Mouse (Mus musculus): ENCODE results near the gene Cmklr1. TPM values are rescaled to one million over a fixed set of nuclear protein-coding genes. Genes with fewer than 3 reads are reported as not detected.

Cmklr1 gene
- total and polyA plus RNA-seq, 2 experiments from 2014 or later, result 2.0 to 4.8 TPM

GRCm38 (mm10) chr5:113634887-113635610, 15.2 kb downstream of the Cmklr1 start:
- no peak for ATAC-seq (ENCODE audit: insufficient read depth, low read depth)
- H3K27me3 ChIP-seq (ENCODE audit: control insufficient read depth, insufficient read depth, low read length), result 0 out of 2 replicates have a peak, but pooled peaks cover 5% of the 10 kb centered on the region
- H3K9me3 ChIP-seq (replicated peaks; ENCODE audit: control insufficient read depth, low read length), result no peaks in the 10 kb centered on the region
- H3K9ac ChIP-seq (replicated peaks; ENCODE audit: low read depth, low read length), result no peak overlapping the region
- no peaks in the 10 kb centered on the region for H3K36me3 ChIP-seq (replicated peaks; ENCODE audit: control insufficient read depth, insufficient read depth, low read length)
- H3K4me3 ChIP-seq (ENCODE audit: low read depth, low read length), result no peak overlapping the region
- no peak overlapping the region for H3K27ac ChIP-seq (ENCODE audit: low read depth)
- no peak for TF ChIP-seq EP300 (IDR thresholded peaks at IDR 0.05; ENCODE audit: low read depth)
- no peak for TF ChIP-seq CTCF (IDR thresholded peaks at IDR 0.05; ENCODE audit: low read depth)
- H3K4me2 ChIP-seq (ENCODE audit: low read depth, low read length), result no peak overlapping the region
- DNase-seq (ENCODE audit: low spot score), result no peak
- H3K4me1 ChIP-seq (ENCODE audit: control insufficient read depth, insufficient read depth), result peaks cover 20% of the 10 kb centered on the region; the same call in 1 of the 2 replicates
- WGBS, result 59% methylated on average over 7 of the region's 7 CpGs

GRCm38 (mm10) chr5:113634024-113634651, 16.1 kb downstream of the Cmklr1 start:
- WGBS, result 48% methylated on average over 13 of the region's 13 CpGs
- Histone ChIP-seq H3K4me1 (ENCODE audit: control insufficient read depth, insufficient read depth) (peaks cover 20% of the 10 kb centered on the region; the same call in 1 of the 2 replicates), H3K36me3 (replicated peaks; ENCODE audit: control insufficient read depth, insufficient read depth, low read length) (no peaks in the 10 kb centered on the region), H3K27me3 (ENCODE audit: control insufficient read depth, insufficient read depth, low read length) (0 out of 2 replicates have a peak, but pooled peaks cover 5% of the 10 kb centered on the region), H3K4me3 (ENCODE audit: low read depth, low read length) (no peak overlapping the region), H3K27ac (ENCODE audit: low read depth) (0 out of 2 replicates have a peak overlapping the region, but pooled peaks have one; percentile 15), H3K4me2 (ENCODE audit: low read depth, low read length) (no peak overlapping the region), H3K9me3 (replicated peaks; ENCODE audit: control insufficient read depth, low read length) (no peaks in the 10 kb centered on the region), H3K9ac (replicated peaks; ENCODE audit: low read depth, low read length) (no peak overlapping the region)
- DNase-seq (ENCODE audit: low spot score) (no peak), ATAC-seq (ENCODE audit: insufficient read depth, low read depth) (peak; percentile 61)
- TF ChIP-seq EP300 (IDR thresholded peaks at IDR 0.05; ENCODE audit: low read depth), result no peak
- TF ChIP-seq CTCF (IDR thresholded peaks at IDR 0.05; ENCODE audit: low read depth), result no peak

GRCm38 (mm10) chr5:113633037-113633714, 17.1 kb downstream of the Cmklr1 start:
- DNase-seq (ENCODE audit: low spot score), result no peak
- no peak overlapping the region for H3K4me2 ChIP-seq (ENCODE audit: low read depth, low read length)
- ATAC-seq (ENCODE audit: insufficient read depth, low read depth), result no peak
- H3K27me3 ChIP-seq (ENCODE audit: control insufficient read depth, insufficient read depth, low read length), result 0 out of 2 replicates have a peak, but pooled peaks cover 10% of the 10 kb centered on the region
- TF ChIP-seq CTCF (IDR thresholded peaks at IDR 0.05; ENCODE audit: low read depth) (no peak), EP300 (IDR thresholded peaks at IDR 0.05; ENCODE audit: low read depth) (no peak)
- H3K27ac ChIP-seq (ENCODE audit: low read depth), result no peak overlapping the region
- H3K36me3 ChIP-seq (replicated peaks; ENCODE audit: control insufficient read depth, insufficient read depth, low read length), result no peaks in the 10 kb centered on the region
- no peak overlapping the region for H3K9ac ChIP-seq (replicated peaks; ENCODE audit: low read depth, low read length)
- H3K9me3 ChIP-seq (replicated peaks; ENCODE audit: control insufficient read depth, low read length), result no peaks in the 10 kb centered on the region
- no peak overlapping the region for H3K4me3 ChIP-seq (ENCODE audit: low read depth, low read length)
- peaks cover 27% of the 10 kb centered on the region; the same call in 1 of the 2 replicates for H3K4me1 ChIP-seq (ENCODE audit: control insufficient read depth, insufficient read depth)
- WGBS, result 43% methylated on average over 9 of the region's 9 CpGs

GRCm38 (mm10) chr5:113630116-113630515, 20.1 kb downstream of the Cmklr1 start:
- Histone ChIP-seq H3K9me3 (replicated peaks; ENCODE audit: control insufficient read depth, low read length) (no peaks in the 10 kb centered on the region), H3K4me1 (ENCODE audit: control insufficient read depth, insufficient read depth) (0 out of 2 replicates have a peak, but pooled peaks cover 11% of the 10 kb centered on the region), H3K27me3 (ENCODE audit: control insufficient read depth, insufficient read depth, low read length) (0 out of 2 replicates have a peak, but pooled peaks cover 13% of the 10 kb centered on the region), H3K4me2 (ENCODE audit: low read depth, low read length) (no peak overlapping the region), H3K9ac (replicated peaks; ENCODE audit: low read depth, low read length) (no peak overlapping the region), H3K27ac (ENCODE audit: low read depth) (no peak overlapping the region), H3K4me3 (ENCODE audit: low read depth, low read length) (no peak overlapping the region), H3K36me3 (replicated peaks; ENCODE audit: control insufficient read depth, insufficient read depth, low read length) (no peaks in the 10 kb centered on the region)
- TF ChIP-seq EP300 (IDR thresholded peaks at IDR 0.05; ENCODE audit: low read depth) (no peak), CTCF (IDR thresholded peaks at IDR 0.05; ENCODE audit: low read depth) (no peak)
- WGBS, result 54% methylated on average over 10 of the region's 10 CpGs
- no peak for ATAC-seq (ENCODE audit: insufficient read depth, low read depth)
- no peak for DNase-seq (ENCODE audit: low spot score)

- Histone ChIP-seq H3K4me2 (ENCODE audit: low read depth, low read length) (no peak overlapping the region), H3K27ac (ENCODE audit: low read depth) (no peak overlapping the region), H3K4me3 (ENCODE audit: low read depth, low read length) (no peak overlapping the region), H3K27me3 (ENCODE audit: control insufficient read depth, insufficient read depth, low read length) (0 out of 2 replicates have a peak, but pooled peaks cover 13% of the 10 kb centered on the region), H3K4me1 (ENCODE audit: control insufficient read depth, insufficient read depth) (0 out of 2 replicates have a peak, but pooled peaks cover 7% of the 10 kb centered on the region), H3K9ac (replicated peaks; ENCODE audit: low read depth, low read length) (no peak overlapping the region), H3K36me3 (replicated peaks; ENCODE audit: control insufficient read depth, insufficient read depth, low read length) (no peaks in the 10 kb centered on the region), H3K9me3 (replicated peaks; ENCODE audit: control insufficient read depth, low read length) (no peaks in the 10 kb centered on the region)
- ATAC-seq (ENCODE audit: insufficient read depth, low read depth) (no peak), DNase-seq (ENCODE audit: low spot score) (no peak)
- 77% methylated on average over 3 of the region's 3 CpGs for WGBS
- TF ChIP-seq EP300 (IDR thresholded peaks at IDR 0.05; ENCODE audit: low read depth) (no peak), CTCF (IDR thresholded peaks at IDR 0.05; ENCODE audit: low read depth) (no peak)
Measured at GRCm38 (mm10) chr5:113629248-113629647, 21.0 kb downstream of the Cmklr1 start.

Data from heart, postnatal 0 days (tissue).